Mouse (Mus musculus) gastrocnemius, postnatal 4 days (tissue): Measurements from ENCODE around the gene Galnt18. TPM values are rescaled to one million over a fixed set of nuclear protein-coding genes. Genes with fewer than 3 reads are reported as not detected.

ENCODE experiments used
- DNase-seq, 2 experiments: peaks; one replicate each; pipeline ENCODE4 v3.0.0; 2021 to 2022; ENCODE audit warnings: low spot score in 2 of 2, mixed read lengths in 2 of 2
- total RNA-seq, 2 experiments: library from RNA; stranded (reverse); gene quantifications; 2 replicates each; pipeline ENCODE4 v1.2.3; 2021

The Galnt18 gene
- total RNA-seq, 2 experiments from 2014 or later: 15.3 to 16.8 TPM

DNA sequence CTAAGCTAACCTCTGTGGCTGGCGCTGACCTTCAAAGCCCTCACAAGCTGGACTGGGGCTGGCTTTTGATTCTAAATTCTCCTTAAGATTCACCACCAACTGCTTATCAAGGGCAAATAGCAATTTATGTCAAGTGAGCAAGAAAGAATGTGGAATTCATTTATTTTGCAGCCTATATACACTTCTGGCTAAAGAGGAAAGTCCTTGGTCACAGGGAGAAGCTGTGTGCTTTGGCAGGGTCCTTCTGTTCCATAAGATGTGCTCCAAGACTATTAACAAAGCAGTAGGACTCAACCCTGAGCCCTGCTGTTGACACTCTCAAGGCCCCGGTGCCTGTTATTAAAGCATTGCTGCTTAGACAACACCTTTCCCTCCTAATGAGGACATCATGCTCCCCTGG is 7.4 kb downstream of the Galnt18 start:
- no peak for DNase-seq

DNA sequence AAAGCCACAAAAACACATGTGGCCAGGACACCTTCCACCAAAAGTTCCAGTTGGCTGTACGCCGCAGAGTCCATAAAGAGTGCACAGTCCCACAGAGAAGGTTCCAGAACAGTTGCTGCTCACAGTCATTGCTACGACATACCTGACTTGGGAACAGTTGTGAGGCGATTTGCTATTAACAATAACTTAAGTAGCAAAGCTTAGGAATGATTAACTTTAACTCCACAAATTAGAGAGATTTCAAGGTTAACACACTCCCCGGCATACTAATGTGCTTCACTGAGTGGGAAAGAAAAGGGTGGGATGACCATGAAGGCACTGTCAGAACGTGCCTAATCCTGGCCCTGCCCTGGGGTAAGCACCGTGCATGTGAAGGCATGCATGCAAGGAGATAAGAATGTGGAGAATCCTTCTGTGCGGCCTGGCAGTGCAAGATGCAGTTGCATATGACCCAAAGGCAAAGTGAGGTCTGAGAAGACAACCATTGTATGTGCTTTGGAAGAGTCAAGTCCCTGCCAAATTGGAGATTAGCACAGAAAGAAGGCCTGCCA is 8.5 kb downstream of the Galnt18 start:
- no peak for DNase-seq

DNA sequence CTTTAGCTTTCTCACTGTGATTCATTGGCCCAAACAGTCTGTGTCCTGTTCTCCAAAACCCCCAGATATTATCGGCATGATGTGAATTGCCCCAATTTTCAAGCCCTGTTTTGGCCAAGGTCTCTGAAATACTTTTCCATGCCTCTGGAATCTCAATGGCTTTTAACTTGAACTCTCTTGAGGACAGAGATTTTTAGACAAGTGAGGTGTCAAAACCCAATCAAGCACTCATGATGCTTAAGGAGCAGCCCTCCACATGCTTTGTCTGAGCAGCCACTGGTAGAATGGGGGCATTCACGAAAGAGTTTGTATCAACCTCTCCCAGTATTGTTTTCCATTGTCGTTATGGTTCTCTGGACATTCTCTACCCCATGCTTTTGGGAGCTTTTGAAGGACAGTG is 9.2 kb downstream of the Galnt18 start:
- no peak for DNase-seq

DNA sequence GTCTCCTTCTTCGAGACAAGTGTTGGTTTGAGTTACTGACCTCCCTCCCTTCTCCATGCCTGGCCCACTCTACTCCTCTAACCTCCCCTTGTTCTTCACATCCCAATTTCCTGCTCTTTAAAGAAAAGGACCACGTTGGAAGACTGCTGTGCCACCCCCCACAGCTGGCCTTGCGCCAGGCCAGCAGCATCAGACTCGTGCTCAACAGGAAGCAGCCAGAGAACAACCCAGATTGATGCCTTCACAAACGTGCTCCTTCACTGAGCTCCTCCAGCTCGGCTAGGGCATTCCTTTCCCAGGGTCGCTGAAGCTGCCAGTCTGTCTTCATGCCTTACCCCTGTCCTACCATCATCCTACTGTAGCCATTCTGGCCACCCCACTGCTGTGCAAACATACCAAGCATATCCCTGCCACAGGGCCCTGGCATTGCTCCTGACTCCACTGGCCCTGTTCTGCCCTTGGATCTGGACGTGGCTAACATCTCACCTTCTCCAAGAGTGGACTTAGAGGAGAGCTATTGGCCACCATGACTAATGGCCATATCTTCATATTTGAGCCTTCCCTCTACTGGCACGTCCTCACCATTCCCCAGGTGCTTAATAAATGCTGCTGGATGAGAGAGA is 13.5 kb downstream of the Galnt18 start:
- DNase-seq: no peak

DNA sequence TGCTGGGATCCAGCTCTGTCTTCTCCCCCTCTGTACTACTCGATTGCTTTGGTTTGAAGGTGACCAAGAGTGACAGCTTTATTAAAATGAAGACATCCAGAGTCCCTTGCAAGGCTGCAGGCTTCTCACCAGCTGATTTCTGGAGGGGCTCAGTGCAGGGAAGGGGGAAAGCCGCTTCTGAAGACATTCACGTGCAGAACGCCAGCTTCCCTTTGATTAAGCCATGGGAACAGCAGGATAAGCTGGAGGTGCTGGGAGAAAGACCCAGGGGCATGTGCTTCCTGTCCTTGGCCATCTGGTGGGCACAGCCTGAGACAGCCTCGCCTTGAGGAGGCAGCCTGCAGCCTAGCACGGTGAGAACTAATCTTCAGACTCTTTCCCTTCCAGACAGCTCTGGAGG is 17.0 kb downstream of the Galnt18 start:
- DNase-seq: no peak

DNA sequence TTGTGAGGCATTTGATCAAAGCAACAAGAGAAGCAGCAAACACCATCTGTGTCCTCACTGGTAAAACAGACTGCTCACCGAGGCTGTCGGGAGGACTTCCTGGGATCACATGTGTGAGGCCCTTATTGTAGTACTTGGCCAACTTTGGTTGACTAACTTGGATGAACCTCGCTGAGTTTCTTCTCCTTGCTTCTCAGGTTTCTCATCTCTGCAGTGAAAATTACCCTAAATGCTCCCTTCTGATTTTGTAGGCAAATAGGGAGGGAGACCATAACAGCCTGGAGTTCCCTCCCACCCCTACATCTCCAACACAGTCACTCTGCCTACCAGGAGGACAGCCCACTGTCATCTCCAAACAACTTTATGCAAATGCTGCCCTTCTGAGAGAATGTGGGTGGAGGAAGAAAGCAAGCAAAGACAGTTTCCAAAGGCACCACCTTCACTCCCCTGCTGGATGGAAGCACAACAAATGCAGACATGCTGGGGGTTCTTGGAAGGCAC is 31.2 kb downstream of the Galnt18 start:
- DNase-seq: no peak

DNA sequence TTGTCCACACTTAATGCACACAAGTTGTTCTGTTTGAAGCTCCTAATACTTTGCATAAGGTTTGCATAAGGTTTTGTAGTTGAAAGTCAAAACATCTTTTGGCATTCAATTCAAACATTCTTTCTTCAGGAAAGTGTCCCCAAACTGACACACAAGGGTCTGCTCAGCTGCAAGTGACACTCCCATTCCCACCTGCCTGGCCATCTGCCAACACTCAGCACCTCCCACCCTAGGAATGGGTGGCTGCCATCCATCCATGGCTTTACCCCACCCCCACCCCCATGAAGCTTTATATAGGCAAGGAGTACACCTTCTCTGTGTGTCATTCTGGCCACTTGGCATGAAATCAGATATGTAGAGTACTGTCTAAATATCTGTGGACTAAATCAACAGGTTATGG is 35.0 kb downstream of the Galnt18 start:
- no peak for DNase-seq

DNA sequence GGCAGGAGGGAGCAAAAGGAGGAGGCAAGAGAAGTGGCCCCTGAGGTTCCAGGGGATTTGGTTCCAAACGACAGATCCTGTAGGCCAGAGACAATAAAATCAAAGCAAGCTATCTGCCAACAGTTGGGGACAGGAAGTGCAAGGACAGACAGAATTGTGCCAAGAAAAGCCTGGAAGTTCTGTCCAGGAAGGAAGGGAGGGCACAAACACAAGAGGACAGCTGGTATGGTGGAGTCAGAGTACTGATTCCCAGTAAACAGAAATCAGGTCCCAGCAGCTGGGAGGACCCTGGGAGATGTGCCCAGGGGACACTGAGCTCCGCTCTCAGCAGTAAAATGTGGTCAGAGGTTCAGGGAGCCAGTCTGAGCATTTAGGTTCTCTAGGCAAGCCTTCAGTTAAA is 38.2 kb downstream of the Galnt18 start:
- no peak for DNase-seq

DNA sequence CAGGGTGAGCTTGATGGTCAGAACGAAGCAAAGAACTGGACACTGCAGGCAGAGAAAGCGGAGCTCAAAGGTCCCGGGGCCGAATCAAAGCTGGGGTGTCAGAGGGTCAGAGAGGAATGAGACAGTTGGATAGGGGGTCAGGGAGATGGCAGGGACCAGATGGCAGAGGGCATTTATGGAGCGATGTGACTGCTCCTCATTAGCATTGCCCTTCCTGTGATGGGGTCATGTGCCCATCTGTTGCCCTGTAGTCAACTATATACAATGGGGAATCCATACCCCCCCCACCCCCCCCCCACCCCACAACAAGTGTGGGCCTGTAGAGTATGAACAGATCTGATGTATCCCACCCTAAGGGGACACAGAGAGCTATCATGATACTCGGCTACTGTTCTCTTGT is 39.7 kb downstream of the Galnt18 start:
- no peak for DNase-seq

DNA sequence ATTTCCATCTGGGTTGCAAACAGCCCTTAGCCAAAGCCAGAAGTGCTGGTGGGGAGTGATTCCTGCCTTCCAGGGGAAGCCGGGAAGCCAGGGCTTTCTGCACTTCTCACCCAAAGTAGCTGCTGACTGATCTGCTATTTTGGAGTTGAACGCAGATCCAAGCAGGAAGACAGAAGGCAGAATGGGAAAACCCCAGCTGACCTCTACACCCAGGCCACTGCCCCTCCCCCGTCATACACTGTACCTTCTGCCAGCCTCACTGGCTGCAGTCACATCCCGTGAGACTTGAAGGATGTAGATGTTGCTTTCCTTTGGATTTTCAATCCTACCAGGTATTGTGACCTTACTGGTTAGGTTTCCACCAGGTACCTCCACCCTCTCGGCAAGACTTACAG is 40.4 kb downstream of the Galnt18 start:
- DNase-seq: no peak

DNA sequence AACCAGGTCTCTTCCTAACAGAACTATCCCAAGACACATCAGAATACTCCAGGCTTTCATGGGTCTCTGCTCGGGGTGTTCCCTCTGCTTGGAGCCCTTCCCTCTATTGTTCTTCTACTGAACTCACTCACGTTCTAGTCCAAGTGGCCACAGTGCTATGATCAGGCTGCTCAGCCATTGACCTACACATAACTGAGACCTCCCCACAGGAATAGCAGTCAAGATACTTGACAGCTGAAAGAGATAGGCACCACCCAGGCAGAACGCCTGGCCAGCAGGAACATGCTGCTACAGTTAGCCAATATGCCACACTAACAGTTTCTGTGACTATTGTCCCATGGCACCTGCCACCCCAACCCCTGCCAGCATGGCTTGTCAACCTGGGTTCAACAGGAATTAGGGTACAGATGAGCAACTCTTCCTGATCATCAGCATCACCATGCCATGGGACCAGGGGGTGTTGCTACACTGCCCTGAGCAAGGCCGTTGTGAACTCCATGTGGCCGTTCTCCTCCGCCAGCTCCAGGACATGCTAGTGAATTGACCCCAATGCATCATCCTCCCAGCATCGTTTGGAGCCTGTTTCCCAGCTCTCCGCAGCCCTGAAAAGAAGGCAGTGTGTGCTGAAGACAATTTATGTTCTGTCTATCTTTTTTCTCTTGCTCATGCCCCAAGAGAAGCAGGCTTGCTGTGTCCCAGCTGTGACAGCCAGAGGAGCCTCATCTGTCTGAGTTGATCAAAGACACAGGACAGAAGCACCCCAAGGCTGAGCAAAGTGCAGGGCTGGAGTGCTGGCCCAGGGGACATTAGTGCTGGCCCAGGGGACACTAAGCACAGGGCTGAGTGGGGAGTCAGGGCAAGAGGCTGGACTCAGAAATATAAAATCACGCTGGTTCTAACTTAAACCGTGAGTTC is 41.1 kb downstream of the Galnt18 start:
- no peak for DNase-seq

DNA sequence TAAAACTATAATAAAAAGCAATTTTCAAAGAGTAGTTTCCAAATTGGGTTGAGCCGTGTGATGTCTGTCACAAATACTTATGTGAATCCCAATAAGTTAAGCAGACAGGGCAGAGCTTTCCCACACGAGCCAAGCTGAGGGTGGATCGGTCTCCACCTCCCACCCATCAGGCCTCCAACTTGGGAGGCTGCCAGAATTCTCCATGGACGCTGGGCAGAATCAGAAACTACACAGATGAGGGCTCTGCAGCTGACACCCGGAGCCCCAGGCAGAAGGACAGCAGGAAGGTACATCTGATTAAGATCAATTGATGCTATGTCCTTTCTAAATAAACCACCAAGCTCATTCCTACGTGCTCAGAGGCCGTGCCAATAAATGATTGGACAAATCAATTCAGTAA is 42.4 kb downstream of the Galnt18 start:
- no peak for DNase-seq

DNA sequence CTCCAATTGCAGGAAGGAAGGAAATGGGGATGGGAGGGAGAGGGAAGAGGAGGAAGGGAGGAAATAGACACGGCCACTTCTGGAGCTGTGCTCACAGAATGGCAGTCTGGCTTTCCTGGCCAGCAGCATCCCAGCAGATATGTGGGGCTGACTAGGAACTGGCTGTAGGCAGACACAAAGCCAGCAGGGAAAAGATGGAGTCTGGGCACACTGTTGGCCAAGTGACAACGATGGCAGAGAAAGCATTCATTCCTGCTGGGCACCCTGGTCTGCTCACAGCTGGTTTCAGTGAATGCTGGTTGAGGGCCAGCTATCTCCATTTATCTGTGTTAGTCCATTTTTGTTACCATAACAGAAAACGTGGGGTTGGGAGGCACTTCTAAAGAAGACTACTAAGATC is 43.4 kb downstream of the Galnt18 start:
- no peak for DNase-seq

DNA sequence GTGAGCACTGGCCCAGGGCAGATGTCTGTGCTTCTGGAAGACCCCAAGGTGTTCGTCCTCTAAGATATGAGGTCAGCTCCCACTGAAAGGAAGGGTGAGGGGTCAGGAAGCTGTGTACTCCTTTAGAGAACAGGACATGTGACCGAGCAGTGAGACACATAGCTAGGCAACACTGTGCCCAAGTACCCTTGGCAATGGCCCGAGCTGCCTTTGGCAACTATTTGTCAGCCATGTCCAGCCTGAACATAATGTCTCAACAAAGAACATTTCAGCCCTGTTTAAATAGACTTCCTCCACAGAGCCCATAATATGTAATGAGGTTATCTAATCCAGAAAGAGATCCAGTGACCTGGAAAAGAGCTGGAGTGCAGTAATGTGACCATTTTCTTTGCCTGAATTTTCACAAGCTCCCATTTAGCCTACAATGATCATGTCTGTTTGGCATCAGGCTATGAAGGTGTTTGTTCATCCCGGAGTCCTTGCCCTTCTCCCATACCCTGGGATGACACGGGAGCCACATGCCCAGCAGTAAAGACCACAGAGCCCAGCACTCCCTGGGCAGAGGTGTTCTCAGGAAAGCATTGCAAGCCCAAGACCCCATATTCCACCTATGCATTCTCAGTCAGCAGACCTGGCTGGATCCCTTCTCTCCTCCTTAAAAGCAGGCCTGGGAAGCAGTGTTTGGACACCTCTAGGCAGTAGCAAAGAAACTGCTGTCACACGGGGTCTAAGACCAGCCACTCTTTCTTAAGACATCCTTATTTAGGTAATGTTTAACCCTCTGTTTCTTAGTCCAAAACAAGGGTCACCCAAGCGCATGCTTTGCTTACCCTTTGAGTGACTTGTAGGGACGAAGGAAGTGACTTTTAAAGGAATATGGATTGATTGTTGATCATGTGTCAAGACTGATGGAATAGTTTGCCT is 49.2 kb downstream of the Galnt18 start:
- no peak for DNase-seq

DNA sequence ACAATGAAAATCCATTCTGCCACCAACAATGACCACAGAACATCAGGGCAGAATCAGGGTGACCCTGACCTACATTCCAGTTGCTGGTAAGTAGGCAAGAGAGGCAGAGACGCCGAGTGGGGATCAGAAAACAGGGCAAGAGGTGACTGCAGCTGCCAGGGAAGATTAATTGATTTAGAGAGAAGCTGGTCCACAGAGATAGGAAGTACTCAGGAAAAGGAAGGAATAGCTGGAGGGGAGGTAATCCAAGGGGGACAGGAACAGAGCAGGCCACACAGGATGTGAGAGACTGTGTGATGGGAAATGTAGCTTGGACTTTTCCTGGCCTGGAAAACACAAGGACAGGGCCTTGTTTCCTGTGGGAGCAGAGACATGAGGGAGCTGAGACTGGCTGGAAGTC is 52.8 kb downstream of the Galnt18 start:
- DNase-seq: no peak

DNA sequence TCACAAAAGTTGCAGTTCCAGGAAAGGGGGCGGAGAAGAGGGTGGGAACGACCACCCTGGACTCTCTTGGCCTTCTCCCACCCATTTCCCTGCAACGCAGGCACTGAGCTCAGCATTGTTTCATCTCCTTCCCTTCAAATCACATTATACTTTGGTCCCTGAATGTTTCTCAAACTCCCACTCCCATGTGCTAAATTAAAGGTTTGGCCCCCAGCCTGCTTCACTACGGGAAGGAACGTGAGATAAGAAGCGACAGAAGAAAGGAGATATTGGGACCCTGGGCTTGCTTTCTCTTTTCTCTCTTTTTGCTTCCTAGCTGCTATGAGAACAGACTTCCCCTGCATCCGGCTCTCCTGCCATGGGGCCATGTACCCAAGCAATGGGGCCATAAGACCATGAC is 55.0 kb downstream of the Galnt18 start:
- no peak for DNase-seq

DNA sequence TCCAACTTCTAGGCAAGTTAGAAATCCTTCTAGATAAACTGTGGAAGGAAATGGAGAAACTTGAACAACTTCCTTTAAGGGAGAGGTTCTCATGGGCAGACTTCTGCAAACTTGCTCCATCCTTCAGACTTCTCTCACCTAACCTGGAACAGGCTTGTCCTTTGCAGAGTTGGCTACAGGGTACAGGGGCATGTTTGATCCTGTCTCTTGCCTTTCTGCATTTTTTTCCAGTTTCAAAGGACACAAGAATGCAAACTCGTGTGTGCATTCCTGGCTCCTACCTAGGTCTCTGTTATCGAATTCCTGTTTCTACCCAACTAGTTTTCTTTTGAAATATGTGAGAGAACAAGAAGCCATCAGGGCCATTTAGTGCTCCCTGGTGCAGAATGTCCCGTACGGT is 55.8 kb downstream of the Galnt18 start:
- DNase-seq: no peak

DNA sequence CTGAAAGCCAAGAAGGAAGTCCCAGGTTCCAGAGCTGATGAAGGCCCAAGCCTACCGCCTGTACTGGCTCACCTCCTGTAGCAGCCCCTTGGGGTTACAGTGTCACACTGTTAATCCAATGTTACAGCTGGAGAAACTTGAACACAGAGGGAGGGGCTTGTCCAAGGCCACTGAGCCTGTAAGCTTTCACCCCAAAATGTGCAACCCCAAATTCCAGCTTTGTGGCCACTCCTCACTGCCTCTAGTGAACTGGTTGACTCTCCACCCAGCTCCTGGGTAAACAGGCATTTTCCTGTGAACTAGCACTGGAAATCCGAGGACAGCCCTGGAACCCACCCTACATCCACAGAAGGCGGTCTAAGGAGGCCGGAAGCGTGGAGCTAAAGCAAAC is 58.5 kb downstream of the Galnt18 start:
- no peak for DNase-seq

DNA sequence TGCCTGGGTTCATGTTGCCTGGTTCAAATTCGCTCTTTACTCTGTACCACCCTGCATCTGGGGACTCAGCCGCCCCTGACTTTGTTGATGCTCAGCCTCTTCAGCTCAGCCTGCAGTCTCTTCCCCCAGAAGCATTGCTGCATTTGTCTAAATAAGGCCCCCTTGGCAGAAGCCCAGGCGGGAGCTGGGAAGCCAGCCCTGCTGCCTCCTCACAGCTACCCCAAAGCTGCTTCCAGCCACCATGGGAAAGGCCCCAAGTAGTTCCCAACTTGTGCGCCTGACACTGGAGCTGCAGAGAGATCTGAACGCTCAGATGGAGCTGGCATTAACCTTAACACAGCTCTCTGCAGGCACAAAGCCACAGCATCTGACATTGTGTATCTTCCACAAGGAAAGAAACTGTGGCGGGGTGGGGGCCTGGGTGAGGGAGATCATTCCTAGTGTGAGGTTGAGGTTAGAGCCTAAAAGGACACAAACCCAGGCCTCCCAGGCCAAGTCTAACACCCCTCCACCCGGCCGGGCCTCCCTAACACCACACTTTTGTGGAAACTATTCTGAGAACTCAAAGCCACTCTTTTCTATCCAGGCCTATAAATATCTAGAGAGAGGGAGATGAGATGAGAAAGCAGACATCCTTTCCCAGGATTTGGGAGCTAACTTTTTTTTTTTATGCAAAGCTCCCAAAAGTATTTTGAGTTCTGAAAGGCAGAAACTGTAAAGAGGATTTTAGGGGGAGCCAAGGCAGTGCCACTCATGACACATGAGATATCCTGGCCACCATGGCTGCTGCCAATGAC is 59.1 kb downstream of the Galnt18 start:
- peak; percentile 53 to 70 for DNase-seq

DNA sequence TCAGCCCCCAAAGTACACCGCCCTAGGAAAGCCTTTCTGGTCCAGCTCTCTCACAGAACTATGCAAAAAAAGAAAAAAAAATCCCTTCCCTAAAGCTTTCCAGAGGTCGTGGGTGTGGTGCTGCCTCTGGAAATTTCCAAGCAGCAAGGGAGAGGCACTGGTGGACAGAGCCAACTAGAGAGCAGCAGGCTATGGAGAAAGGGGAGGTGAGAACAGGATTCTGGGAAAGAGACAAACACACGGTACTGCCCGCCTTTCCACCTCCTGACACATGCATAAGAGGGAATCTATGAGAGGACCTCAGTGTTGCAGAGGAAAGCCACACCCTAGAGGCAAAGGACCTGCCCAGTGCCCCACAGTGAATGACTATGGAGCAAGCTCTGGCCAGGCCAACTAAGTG is 60.9 kb downstream of the Galnt18 start:
- DNase-seq: no peak
